Mouse (Mus musculus) midbrain, embryonic 12.5 days (tissue): Measurements from ENCODE around the gene Dgkq. TPM values are rescaled to one million over a fixed set of nuclear protein-coding genes. Genes with fewer than 3 reads are reported as not detected.

Experiments
- ATAC-seq: fragments of 200-750 bp; cut with Nextera tagmentation; 2 replicates; pipeline ENCODE4 v1.8.0; 2017; ENCODE audit warnings: low read depth, moderate TSS enrichment, moderate library complexity; ENCODE audit not compliant: low FRiP score
- H3K27ac ChIP-seq: fragments of 300-500 bp; sonication (generic); replicated peaks from 2 replicates; pipeline ENCODE4 v1.5.1; 2016; ENCODE audit warnings: mild to moderate bottlenecking
- H3K27me3 ChIP-seq: fragments of 300-500 bp; sonication (generic); 2 replicates; pipeline ENCODE4 v1.6.1; 2016; ENCODE audit warnings: mild to moderate bottlenecking
- H3K36me3 ChIP-seq: fragments of 300-500 bp; sonication (generic); 2 replicates; pipeline ENCODE4 v1.6.1; 2016
- H3K4me1 ChIP-seq: fragments of 300-500 bp; sonication (generic); 2 replicates; pipeline ENCODE4 v1.6.1; 2016
- H3K4me2 ChIP-seq: fragments of 300-500 bp; sonication (generic); replicated peaks from 2 replicates; pipeline ENCODE4 v1.6.1; 2016; ENCODE audit warnings: mild to moderate bottlenecking, moderate library complexity
- H3K4me3 ChIP-seq: fragments of 300-500 bp; sonication (generic); 2 replicates; pipeline ENCODE4 v1.5.1; 2016; ENCODE audit warnings: mild to moderate bottlenecking
- H3K9ac ChIP-seq: fragments of 300-500 bp; sonication (generic); replicated peaks from 2 replicates; pipeline ENCODE4 v1.6.1; 2016; ENCODE audit warnings: mild to moderate bottlenecking, moderate library complexity
- H3K9me3 ChIP-seq: fragments of 300-500 bp; sonication (generic); 2 replicates; pipeline ENCODE4 v1.6.1; 2016; ENCODE audit warnings: mild to moderate bottlenecking
- WGBS: fragments of 180-500 bp; shearing (Covaris S2); methylation state at CpG from one replicate; pipeline ENCODE4 v1.1.7; 2016; 5-methylcytosine and 5-hydroxymethylcytosine counted together
- polyA plus RNA-seq: library from polyadenylated mRNA; unstranded; fragments of >200 nt; fragmentation: Nextera tagmentation; extraction: Ambion mirVana; gene quantifications from 2 replicates; pipeline ENCODE4 v1.2.1, GENCODE M21; 2016

Gene Dgkq
- polyA plus RNA-seq, 1 experiment from 2014 or later, result 21.7 TPM

GRCm38 (mm10) chr5:108662772-108663171, 6.7 kb downstream of the Dgkq start:
- Histone ChIP-seq H3K27me3 (peaks cover 5% of the 10 kb centered on the region), H3K4me1 (peaks cover 21% of the 10 kb centered on the region), H3K4me2 (no peak overlapping the region), H3K9me3 (no peaks in the 10 kb centered on the region), H3K27ac (no peak overlapping the region), H3K36me3 (peaks cover 4% of the 10 kb centered on the region; the same call in 1 of the 2 replicates), H3K4me3 (no peak overlapping the region), H3K9ac (no peak overlapping the region)
- ATAC-seq, result no peak
- WGBS, result 85% methylated on average over 4 of the region's 4 CpGs

- H3K27ac ChIP-seq, result no peak overlapping the region
- peaks cover 5% of the 10 kb centered on the region; the same call in 1 of the 2 replicates for H3K27me3 ChIP-seq
- peak; percentile 99 for ATAC-seq
- H3K36me3 ChIP-seq, result peaks cover 23% of the 10 kb centered on the region
- peak overlapping the region; percentile 90 for H3K4me2 ChIP-seq
- no peaks in the 10 kb centered on the region for H3K9me3 ChIP-seq
- H3K4me3 ChIP-seq, result peak overlapping the region; percentile 85
- 14% methylated on average over 33 of the region's 36 CpGs for WGBS
- H3K4me1 ChIP-seq, result peaks cover 21% of the 10 kb centered on the region
- H3K9ac ChIP-seq, result peak overlapping the region; percentile 91
Measured at GRCm38 (mm10) chr5:108660632-108661268, 8.7 kb downstream of the Dgkq start.

- Histone ChIP-seq H3K27me3 (peaks cover 5% of the 10 kb centered on the region; the same call in 1 of the 2 replicates), H3K4me3 (peak within 1 kb of the TSS; percentile 85), H3K9ac (peak within 1 kb of the TSS; percentile 91), H3K4me2 (peak within 1 kb of the TSS; percentile 90), H3K4me1 (peaks cover 21% of the 10 kb centered on the region), H3K27ac (no peak within 1 kb of the TSS), H3K9me3 (no peaks in the 10 kb centered on the region), H3K36me3 (peaks cover 31% of the 10 kb centered on the region)
- no peak; the same call in none of the 2 replicates for ATAC-seq
- 9% methylated on average over 24 of the region's 24 CpGs for WGBS
Measured at GRCm38 (mm10) chr5:108659698-108660631, 9.5 kb downstream of the Dgkq start, which contains the start of gene Idua. Gene Idua, plus strand, starts transcription at chr5:108660331.

- 75% methylated on average over 1 of the region's 1 CpGs for WGBS
- no peak overlapping the region for H3K4me3 ChIP-seq
Measured at GRCm38 (mm10) chr5:108658611-108659010, 10.9 kb downstream of the Dgkq start.

GRCm38 (mm10) chr5:108657406-108657805, 12.1 kb downstream of the Dgkq start:
- no peak overlapping the region for H3K9ac ChIP-seq
- no peaks in the 10 kb centered on the region for H3K27me3 ChIP-seq
- no peak for ATAC-seq
- H3K27ac ChIP-seq, result 0 out of 2 replicates have a peak overlapping the region, but pooled peaks have one; percentile 7
- peaks cover 21% of the 10 kb centered on the region for H3K4me1 ChIP-seq
- peaks cover 56% of the 10 kb centered on the region for H3K36me3 ChIP-seq
- 77% methylated on average over 5 of the region's 5 CpGs for WGBS
- H3K9me3 ChIP-seq, result no peaks in the 10 kb centered on the region
- no peak overlapping the region for H3K4me3 ChIP-seq
- no peak overlapping the region for H3K4me2 ChIP-seq

More at GRCm38 (mm10) chr5:108658611-108659010, 10.9 kb downstream of the Dgkq start:
- H3K27ac ChIP-seq, result no peak overlapping the region
- peaks cover 44% of the 10 kb centered on the region for H3K36me3 ChIP-seq
- H3K4me1 ChIP-seq, result peaks cover 21% of the 10 kb centered on the region
- H3K4me2 ChIP-seq, result no peak overlapping the region; the same call in 1 of the 2 replicates
- no peak overlapping the region for H3K9ac ChIP-seq
- no peaks in the 10 kb centered on the region for H3K9me3 ChIP-seq
- peaks cover 5% of the 10 kb centered on the region; the same call in 1 of the 2 replicates for H3K27me3 ChIP-seq
- no peak for ATAC-seq

- Histone ChIP-seq H3K9me3 (no peaks in the 10 kb centered on the region), H3K4me1 (peaks cover 21% of the 10 kb centered on the region), H3K4me3 (no peak overlapping the region), H3K36me3 (peaks cover 61% of the 10 kb centered on the region), H3K27me3 (no peaks in the 10 kb centered on the region), H3K9ac (no peak overlapping the region), H3K4me2 (no peak overlapping the region), H3K27ac (no peak overlapping the region)
- no peak for ATAC-seq
- 91% methylated on average over 15 of the region's 15 CpGs for WGBS
Measured at GRCm38 (mm10) chr5:108655891-108656650, 13.4 kb downstream of the Dgkq start.

- ATAC-seq, result no peak
- Histone ChIP-seq H3K4me2 (no peak overlapping the region), H3K36me3 (peaks cover 65% of the 10 kb centered on the region), H3K27ac (no peak overlapping the region), H3K27me3 (no peaks in the 10 kb centered on the region), H3K4me1 (peaks cover 21% of the 10 kb centered on the region), H3K9ac (no peak overlapping the region), H3K4me3 (no peak overlapping the region), H3K9me3 (no peaks in the 10 kb centered on the region)
- WGBS, result 96% methylated on average over 9 of the region's 9 CpGs
Measured at GRCm38 (mm10) chr5:108655381-108655780, 14.1 kb downstream of the Dgkq start.

- peaks cover 14% of the 10 kb centered on the region for H3K4me1 ChIP-seq
- H3K27me3 ChIP-seq, result no peaks in the 10 kb centered on the region
- H3K4me2 ChIP-seq, result no peak overlapping the region
- no peak for ATAC-seq
- no peak overlapping the region for H3K27ac ChIP-seq
- no peak overlapping the region for H3K4me3 ChIP-seq
- no peaks in the 10 kb centered on the region for H3K9me3 ChIP-seq
- H3K9ac ChIP-seq, result no peak overlapping the region
- WGBS, result 92% methylated on average over 10 of the region's 10 CpGs
- peaks cover 72% of the 10 kb centered on the region for H3K36me3 ChIP-seq
Measured at GRCm38 (mm10) chr5:108654444-108654990, 15.0 kb downstream of the Dgkq start.

- H3K9ac ChIP-seq, result no peak overlapping the region
- 82% methylated on average over 6 of the region's 6 CpGs for WGBS
Measured at GRCm38 (mm10) chr5:108653341-108653740, 16.1 kb downstream of the Dgkq start.

GRCm38 (mm10) chr5:108651823-108652222, 17.6 kb downstream of the Dgkq start:
- ATAC-seq, result peak; percentile 43; the same call in 1 of the 2 replicates
- no peak overlapping the region for H3K27ac ChIP-seq
- no peaks in the 10 kb centered on the region for H3K9me3 ChIP-seq
- 68% methylated on average over 1 of the region's 1 CpGs for WGBS
- H3K4me2 ChIP-seq, result no peak overlapping the region
- H3K4me3 ChIP-seq, result no peak overlapping the region
- peaks cover 78% of the 10 kb centered on the region for H3K36me3 ChIP-seq
- H3K9ac ChIP-seq, result no peak overlapping the region
- H3K27me3 ChIP-seq, result no peaks in the 10 kb centered on the region
- no peaks in the 10 kb centered on the region for H3K4me1 ChIP-seq

More at GRCm38 (mm10) chr5:108653341-108653740, 16.1 kb downstream of the Dgkq start:
- no peak for ATAC-seq
- H3K27ac ChIP-seq, result no peak overlapping the region
- H3K36me3 ChIP-seq, result peaks cover 84% of the 10 kb centered on the region
- no peaks in the 10 kb centered on the region for H3K27me3 ChIP-seq
- peaks cover 2% of the 10 kb centered on the region; the same call in 1 of the 2 replicates for H3K4me1 ChIP-seq
- no peak overlapping the region for H3K4me3 ChIP-seq
- no peaks in the 10 kb centered on the region for H3K9me3 ChIP-seq
- no peak overlapping the region for H3K4me2 ChIP-seq

- H3K9me3 ChIP-seq, result no peaks in the 10 kb centered on the region
- H3K4me3 ChIP-seq, result no peak overlapping the region
- H3K9ac ChIP-seq, result no peak overlapping the region
- H3K36me3 ChIP-seq, result peaks cover 76% of the 10 kb centered on the region
- WGBS, result 82% methylated on average over 5 of the region's 5 CpGs
- no peak overlapping the region for H3K27ac ChIP-seq
- ATAC-seq, result no peak
- no peaks in the 10 kb centered on the region for H3K4me1 ChIP-seq
- H3K27me3 ChIP-seq, result no peaks in the 10 kb centered on the region
- no peak overlapping the region for H3K4me2 ChIP-seq
Measured at GRCm38 (mm10) chr5:108651136-108651720, 18.2 kb downstream of the Dgkq start.
